Mouse (Mus musculus) thymus, postnatal 10 days (tissue): ENCODE data around the gene Atp2a2.
"Not testable (repeated sequence)": the region's sequence is repeated elsewhere in the genome, so short reads cannot be mapped to it uniquely, and the experiment has no call there.

Experiments used
- DNase-seq, 2 experiments: peaks; one replicate each; pipeline ENCODE4 v3.0.0; 2021; ENCODE audit warnings: low spot score in 2 of 2

The Atp2a2 gene

DNA sequence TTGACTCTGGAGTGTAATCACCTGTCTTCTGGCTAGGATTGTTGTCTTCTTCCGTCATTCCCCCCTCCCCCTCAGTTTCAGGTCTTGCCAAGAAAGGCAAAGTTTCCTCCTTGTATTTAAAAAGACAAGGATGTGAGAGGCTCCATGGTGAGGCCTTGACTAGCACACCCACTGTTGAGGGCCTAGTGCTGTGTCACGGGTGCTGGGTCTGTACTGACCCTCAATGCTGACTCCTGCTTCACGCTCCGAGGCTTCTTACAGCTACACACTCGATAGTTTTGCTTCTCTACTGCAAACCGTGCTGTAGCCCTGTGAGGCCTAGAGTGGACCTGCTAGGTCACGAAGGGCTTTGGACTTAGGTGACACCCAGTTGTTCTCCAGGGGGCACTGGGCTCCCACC lies 49.8 kb downstream of the Atp2a2 start:
- no peak for DNase-seq

- DNase-seq: no peak
Measured at GRCm38 (mm10) chr5:122451324-122451723, 50.7 kb downstream of the Atp2a2 start.

GRCm38 (mm10) chr5:122450913-122451317 lies 51.1 kb downstream of the Atp2a2 start:
- no peak for DNase-seq

DNA sequence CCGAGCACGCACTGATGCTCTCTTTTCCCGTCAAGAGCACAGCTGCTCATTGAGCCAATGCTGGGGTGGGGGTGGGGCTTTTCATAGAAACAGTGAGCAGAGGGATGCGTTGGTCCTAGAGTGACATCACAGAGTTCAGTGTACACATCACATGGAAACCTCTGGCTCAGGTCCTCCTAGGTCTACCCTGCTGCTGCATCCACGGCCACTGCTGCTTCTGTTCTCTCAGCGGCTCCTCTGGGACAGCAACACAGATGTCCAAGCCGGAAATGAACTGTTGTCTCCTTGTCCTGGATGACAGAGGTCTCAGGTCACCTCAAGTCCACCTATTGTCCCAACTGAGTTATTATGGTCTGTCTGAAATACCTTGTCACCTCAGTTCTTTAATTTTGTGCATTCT lies 52.1 kb downstream of the Atp2a2 start:
- DNase-seq: no peak

DNA sequence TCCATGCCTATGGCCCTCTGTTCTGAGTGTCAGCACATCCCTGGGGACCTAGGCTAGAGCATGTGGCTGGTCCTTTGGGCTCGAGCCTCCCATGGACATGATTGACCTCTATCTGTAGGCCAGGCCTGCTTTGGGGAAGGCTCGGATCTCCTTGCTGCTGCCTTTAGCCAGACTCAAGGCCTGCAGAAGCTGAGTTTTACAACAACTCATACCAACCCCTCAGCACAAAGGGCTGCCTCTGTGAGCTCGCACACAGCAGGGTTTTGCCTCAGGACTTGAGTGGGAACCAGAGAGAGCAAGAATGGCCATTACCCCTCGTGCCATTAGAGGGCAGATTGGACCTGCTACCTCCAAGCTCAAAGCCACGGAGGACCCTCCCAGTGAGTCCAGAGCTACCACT lies 53.2 kb downstream of the Atp2a2 start:
- no peak for DNase-seq

DNA sequence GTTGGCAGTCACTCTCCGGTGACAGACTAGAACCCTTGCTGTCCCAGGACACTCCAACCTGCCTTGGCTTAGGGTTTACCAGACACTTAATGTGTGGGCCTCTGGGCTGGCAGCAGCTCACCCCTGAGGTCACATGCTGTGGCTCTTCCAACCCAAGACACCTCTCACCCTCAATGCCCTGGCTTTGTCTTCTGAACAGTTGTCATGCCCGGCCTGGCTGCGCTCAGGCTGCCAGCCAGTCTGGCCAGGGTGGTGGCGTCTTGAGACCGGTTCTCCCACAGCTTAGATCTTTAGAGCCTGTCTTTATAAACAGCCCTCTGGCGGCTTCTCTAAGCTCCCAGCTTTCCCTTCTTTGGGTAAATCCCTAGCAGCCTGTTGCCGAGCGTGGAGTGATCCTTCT lies 54.2 kb downstream of the Atp2a2 start:
- DNase-seq: no peak

DNA sequence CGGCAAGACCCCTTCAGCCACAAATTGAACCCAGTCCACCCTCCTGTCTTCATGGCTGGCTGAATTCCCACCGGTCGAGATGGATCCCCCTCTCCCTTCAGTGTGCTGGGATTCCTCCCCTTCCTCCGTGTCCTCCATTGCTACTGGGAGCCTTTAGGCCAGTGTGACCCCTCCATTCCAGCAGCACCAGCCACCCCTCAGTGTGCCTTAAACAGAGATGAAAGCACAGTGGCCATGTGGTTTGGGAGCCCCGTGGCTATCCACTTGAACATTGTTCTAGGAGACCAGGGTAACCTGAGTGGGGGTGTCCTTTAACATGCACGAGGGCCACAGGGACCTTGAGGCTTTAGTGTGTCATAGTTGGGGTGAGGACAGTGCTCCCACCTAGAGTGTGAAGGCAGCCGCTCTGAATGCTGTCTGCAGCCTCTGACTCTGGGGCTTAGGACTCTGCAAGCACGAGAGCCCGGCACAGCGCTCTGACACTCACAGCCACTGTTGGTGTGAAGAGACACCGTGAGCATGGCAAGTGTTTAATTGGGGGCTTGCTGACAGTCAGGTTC lies 56.9 kb downstream of the Atp2a2 start:
- DNase-seq: no peak

DNA sequence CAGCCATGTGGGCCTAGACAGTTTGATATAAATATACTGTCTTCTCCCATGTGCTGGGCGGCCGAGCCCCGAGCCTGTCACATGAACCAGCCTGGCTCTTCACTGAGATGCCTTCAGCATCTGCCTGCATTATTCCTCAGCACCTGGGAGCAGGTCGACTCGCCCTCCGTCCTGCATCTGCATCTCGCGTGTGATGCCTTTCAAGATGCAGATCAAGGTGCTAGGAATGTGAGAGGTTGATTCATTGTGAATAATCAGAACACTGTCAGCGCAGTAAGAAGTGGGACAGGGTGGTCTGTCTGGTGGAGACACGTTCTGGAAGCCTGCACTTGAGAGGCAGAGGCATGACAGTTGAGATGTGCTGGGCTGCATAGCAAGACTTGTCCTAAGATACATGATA lies 57.5 kb downstream of the Atp2a2 start:
- no peak for DNase-seq

DNA sequence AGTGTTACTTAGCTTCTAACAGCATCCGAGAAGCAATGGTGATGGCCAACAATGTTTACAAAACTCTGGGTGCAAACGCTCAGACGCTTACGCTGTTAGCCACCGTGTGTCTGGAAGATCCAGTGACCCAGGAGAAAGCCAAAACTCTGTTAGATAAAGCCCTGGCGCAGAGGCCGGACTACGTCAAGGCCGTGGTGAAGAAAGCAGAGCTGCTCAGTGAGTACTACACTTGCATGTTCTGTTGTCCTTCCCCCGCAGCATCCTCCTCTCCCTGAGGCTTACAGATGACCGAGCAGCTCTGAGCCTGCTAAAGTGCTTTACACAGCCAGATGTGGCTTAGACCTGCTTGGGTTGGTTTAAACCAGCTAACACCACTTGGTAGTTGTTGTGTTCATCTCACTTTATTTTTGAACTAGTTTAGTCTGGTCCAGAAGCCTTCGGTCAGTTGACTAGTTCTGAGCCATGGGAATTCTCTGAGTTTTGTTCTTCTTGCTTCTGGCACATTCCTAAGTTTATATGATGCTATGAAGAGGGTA lies 61.9 kb downstream of the Atp2a2 start:
- no peak for DNase-seq

GRCm38 (mm10) chr5:122439400-122440094 lies 62.5 kb downstream of the Atp2a2 start:
- no peak for DNase-seq

DNA sequence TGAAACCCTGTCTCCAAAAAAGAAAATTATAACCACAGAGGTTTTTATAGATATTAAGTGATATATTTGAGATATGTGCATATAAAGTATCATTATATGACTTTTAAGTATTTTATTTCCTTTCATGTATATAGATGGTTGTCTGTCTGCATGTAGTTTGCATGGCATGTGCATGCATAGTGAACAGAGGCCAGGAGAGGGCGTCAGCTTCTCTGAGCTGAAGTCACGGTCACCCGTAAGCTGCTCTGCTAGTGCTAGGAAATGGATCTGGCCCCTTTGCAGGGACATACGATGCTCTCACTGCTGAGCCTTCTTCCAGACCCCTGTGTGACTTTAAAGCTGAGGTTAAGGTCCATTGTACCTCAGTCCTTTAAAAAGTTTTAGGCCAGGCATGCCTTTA lies 67.5 kb downstream of the Atp2a2 start:
- peak in 1 of 2 experiments; percentile 15 for DNase-seq

- no peak for DNase-seq
Measured at GRCm38 (mm10) chr5:122431221-122431620, 70.8 kb downstream of the Atp2a2 start.

GRCm38 (mm10) chr5:122430036-122430775 lies 71.8 kb downstream of the Atp2a2 start:
- no peak for DNase-seq

GRCm38 (mm10) chr5:122425550-122425949 lies 76.5 kb downstream of the Atp2a2 start:
- no peak for DNase-seq

DNA sequence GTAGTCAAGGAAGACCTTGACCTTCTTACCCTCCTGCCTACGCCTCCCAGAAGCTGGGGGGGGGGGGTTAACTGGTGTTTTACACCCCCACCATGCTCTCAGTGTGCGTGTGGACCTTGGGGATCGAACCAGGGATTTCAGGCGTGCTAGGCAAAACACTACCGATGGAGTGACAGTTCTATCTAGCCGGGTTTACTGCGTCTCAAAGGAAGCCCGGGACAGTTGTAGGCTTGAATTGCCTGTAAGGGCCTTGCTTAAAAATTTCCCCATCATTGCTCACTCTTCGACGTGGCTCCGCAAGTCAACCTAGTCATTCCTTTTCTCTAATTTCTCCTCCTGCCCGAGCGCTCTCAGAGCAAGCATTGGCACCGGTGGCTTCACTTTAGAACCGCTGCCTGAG lies 78.9 kb downstream of the Atp2a2 start:
- no peak for DNase-seq

DNA sequence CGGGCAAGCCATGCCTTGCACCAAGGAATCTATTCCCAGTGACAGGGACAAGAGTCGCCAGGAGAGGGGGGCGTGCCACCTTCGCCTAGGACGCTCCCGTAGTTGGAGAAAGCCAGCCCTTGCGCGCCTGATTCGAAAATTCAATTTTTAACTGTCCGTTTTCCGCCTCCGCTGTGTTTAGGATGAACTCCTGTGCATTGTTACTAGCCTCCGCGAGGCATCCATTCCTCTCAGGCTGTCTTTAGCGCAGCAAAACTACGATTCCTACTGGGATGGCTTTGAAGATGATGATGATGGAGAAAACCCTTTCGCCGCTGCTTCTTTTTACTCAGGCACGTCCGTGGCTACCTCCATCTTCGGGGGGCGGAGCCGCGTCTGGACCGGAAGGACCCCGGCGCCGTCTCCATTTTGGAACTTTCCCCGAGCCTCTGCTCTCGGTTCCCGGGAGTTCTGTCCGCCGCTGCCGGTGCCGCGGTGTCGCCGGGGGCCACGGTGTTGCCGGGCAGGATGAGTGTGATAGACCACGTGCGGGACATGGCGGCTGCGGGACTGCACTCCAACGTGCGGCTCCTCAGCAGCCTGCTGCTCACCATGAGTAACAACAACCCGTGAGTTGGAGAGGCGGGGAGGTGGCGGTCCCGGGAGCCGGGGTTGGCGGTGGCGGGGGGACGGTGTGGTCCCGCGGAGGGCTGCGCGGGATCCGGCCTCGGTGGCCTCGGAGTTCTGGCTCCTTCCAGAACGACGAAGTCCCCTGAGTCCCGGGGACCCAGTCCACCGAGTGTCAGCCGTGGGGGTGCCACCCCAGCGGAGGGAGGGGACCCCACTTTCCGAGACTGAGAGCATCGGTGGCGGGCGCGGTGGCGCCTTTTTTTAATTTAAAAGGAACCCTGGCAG lies 79.7 kb downstream of the Atp2a2 start:
- peak; percentile 73 to 87 for DNase-seq

DNA sequence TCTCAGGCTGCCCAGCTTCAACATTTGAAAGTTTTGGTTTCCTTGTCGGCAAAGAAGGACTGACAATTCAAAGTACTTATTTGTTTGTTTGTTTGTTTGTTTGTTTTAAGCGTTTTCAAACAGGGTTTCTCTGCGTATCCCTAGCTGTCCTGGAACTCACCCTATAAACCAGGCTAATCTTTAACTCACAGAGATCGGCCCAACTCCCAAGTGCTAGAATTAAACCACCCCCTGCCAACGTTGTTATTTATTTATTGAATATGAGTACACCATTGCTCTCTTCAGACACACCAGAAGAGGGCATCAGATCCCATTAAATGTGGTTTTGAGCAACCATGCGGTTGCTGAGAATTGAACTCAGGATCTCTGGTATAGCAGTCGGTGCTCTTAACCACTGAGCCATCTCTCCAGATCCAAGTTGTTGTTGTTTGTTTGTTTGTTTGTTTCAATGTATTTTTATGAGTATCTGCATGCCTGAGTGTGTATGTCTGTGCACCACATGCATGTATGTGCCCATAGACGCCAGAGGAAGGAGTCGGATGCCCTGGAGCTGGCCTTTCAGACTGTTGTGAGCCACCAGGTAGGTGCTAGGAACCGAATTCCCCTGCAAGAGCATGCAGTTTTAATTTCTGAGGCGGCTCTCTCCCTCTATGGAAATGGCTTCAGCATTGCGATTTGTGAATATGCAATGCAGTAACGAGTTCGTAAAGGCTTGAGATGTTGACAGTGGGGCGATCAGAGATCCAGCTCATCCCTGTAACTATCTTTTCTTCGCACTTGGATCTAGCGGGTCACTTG lies 80.6 kb downstream of the Atp2a2 start, which contains the start of gene Anapc7:
Gene Anapc7, plus strand, starts transcription at position 423 of the 798 bp plus-strand sequence.
- no peak for DNase-seq

- not testable (repeated sequence) for DNase-seq
Measured at GRCm38 (mm10) chr5:122420676-122421075, 81.3 kb downstream of the Atp2a2 start.

- DNase-seq: no peak
Measured at GRCm38 (mm10) chr5:122415465-122415864, 86.6 kb downstream of the Atp2a2 start.

GRCm38 (mm10) chr5:122414351-122414750 lies 87.7 kb downstream of the Atp2a2 start:
- DNase-seq: no peak

GRCm38 (mm10) chr5:122412826-122413225 lies 89.2 kb downstream of the Atp2a2 start:
- DNase-seq: no peak
